Mouse (Mus musculus) CH12.LX (cell line): ENCODE results near the gene LTO1. TPM values are rescaled to one million over a fixed set of nuclear protein-coding genes. Genes with fewer than 3 reads are reported as not detected.

Experiments used
- DNase-seq: peaks from one replicate; pipeline ENCODE4 v3.0.0-alpha.2; 2013; ENCODE audit errors: extremely low read depth
- H3K27ac ChIP-seq: 2 replicates; pipeline ENCODE4 v1.5.1; 2012; ENCODE audit warnings: low read depth, mild to moderate bottlenecking, control low read depth, moderate library complexity; ENCODE audit not compliant: insufficient read depth
- H3K27me3 ChIP-seq: replicated peaks from 2 replicates; pipeline ENCODE3; 2012; ENCODE audit warnings: inconsistent platforms
- H3K36me3 ChIP-seq, 2 experiments: replicated peaks in 1 of 2; 2 replicates each; pipeline versions ENCODE3 to v1.6.1; 2012; ENCODE audit warnings: inconsistent platforms in 1 of 2, low read length in 1 of 2, mild to moderate bottlenecking in 1 of 2, mixed read lengths in 1 of 2, moderate library complexity in 1 of 2; ENCODE audit not compliant: control insufficient read depth in 1 of 2, insufficient read depth in 1 of 2
- H3K4me1 ChIP-seq, 2 experiments: 2 replicates each; pipeline ENCODE4 v1.6.1; 2012; ENCODE audit warnings: inconsistent platforms in 1 of 2, moderate library complexity in 1 of 2; ENCODE audit not compliant: insufficient read depth in 2 of 2, control insufficient read depth in 1 of 2
- H3K4me2 ChIP-seq: 2 replicates; pipeline ENCODE4 v1.6.1; 2012; ENCODE audit warnings: low read depth, mild to moderate bottlenecking, control low read depth; ENCODE audit not compliant: poor library complexity, insufficient read depth, severe bottlenecking
- H3K4me3 ChIP-seq, 3 experiments: fragments of 150-350 bp in 1 of 3; sonication (generic) in 1 of 3; replicated peaks in 1 of 3; 2 replicates each; pipeline versions ENCODE3 to v1.5.1; 2011 to 2012; ENCODE audit warnings: low read depth in 2 of 3, low read length in 2 of 3, mild to moderate bottlenecking in 2 of 3, moderate library complexity in 2 of 3, control low read depth in 1 of 3, improper control_type of control experiment in 1 of 3, inconsistent platforms in 1 of 3, mixed read lengths in 1 of 3; ENCODE audit not compliant: poor library complexity in 1 of 3
- H3K79me2 ChIP-seq: replicated peaks from 2 replicates; pipeline ENCODE4 v1.6.1; 2012; ENCODE audit warnings: mild to moderate bottlenecking, moderate library complexity; ENCODE audit not compliant: control insufficient read depth, poor library complexity, insufficient read depth, severe bottlenecking; ENCODE audit errors: extremely low read depth
- H3K9ac ChIP-seq: 2 replicates; pipeline ENCODE4 v1.6.1; 2012; ENCODE audit warnings: low read depth, mild to moderate bottlenecking, control low read depth, moderate library complexity; ENCODE audit not compliant: insufficient read depth
- H3K9me3 ChIP-seq: replicated peaks from 2 replicates; pipeline ENCODE3; 2012; ENCODE audit warnings: low read length, inconsistent platforms, mixed read lengths
- CHD1 ChIP-seq: IDR thresholded peaks from 2 replicates; pipeline ENCODE4 v1.6.1; 2012; ENCODE audit warnings: low read depth, low read length, improper control_type of control experiment, inconsistent platforms
- E2F4 ChIP-seq: IDR thresholded peaks from 2 replicates; pipeline ENCODE4 v1.6.1; 2011; ENCODE audit warnings: low read depth, low read length, improper control_type of control experiment; ENCODE audit not compliant: insufficient replicate concordance
- EP300 ChIP-seq: IDR thresholded peaks from 2 replicates; pipeline ENCODE4 v1.6.1; 2011; ENCODE audit warnings: low read length, improper control_type of control experiment
- ETS1 ChIP-seq: conservative IDR thresholded peaks from 2 replicates; pipeline ENCODE4 v1.6.1; 2012; ENCODE audit warnings: low read depth, mild to moderate bottlenecking, inconsistent platforms, low read length, improper control_type of control experiment, moderate library complexity
- JUN ChIP-seq: IDR thresholded peaks from 2 replicates; pipeline ENCODE4 v1.6.1; 2011; ENCODE audit warnings: low read depth, mild to moderate bottlenecking, low read length, improper control_type of control experiment, moderate library complexity; ENCODE audit not compliant: insufficient read depth
- MAFK ChIP-seq: IDR thresholded peaks from 2 replicates; pipeline ENCODE4 v1.6.1; 2011; ENCODE audit warnings: low read length, improper control_type of control experiment; ENCODE audit not compliant: insufficient replicate concordance
- MAX ChIP-seq: IDR thresholded peaks from 2 replicates; pipeline ENCODE4 v1.6.1; 2011; ENCODE audit warnings: low read length, improper control_type of control experiment
- MEF2A ChIP-seq: IDR thresholded peaks from 2 replicates; pipeline ENCODE4 v1.6.1; 2014; ENCODE audit warnings: low read depth, mild to moderate bottlenecking, inconsistent platforms, low read length, improper control_type of control experiment, borderline replicate concordance
- MYC ChIP-seq: IDR thresholded peaks from 2 replicates; pipeline ENCODE4 v1.6.1; 2011; ENCODE audit warnings: low read depth, mild to moderate bottlenecking, improper control_type of control experiment, low read length
- NELFE ChIP-seq: IDR thresholded peaks from 2 replicates; pipeline ENCODE4 v1.6.1; 2011; ENCODE audit warnings: low read depth, low read length, improper control_type of control experiment
- RAD21 ChIP-seq: IDR thresholded peaks from 2 replicates; pipeline ENCODE4 v1.6.1; 2011; ENCODE audit warnings: low read depth, mild to moderate bottlenecking, low read length, improper control_type of control experiment, moderate library complexity
- TCF12 ChIP-seq: IDR thresholded peaks from 2 replicates; pipeline ENCODE4 v1.6.1; 2014; ENCODE audit warnings: low read depth, mild to moderate bottlenecking, inconsistent platforms, low read length, improper control_type of control experiment
- USF1 ChIP-seq: IDR thresholded peaks from 2 replicates; pipeline ENCODE4 v1.6.1; 2014; ENCODE audit warnings: low read depth, mild to moderate bottlenecking, inconsistent platforms, low read length, improper control_type of control experiment
- USF2 ChIP-seq: conservative IDR thresholded peaks from 2 replicates; pipeline ENCODE4 v1.6.1; 2011; ENCODE audit warnings: low read depth, low read length, improper control_type of control experiment
- ZC3H11A ChIP-seq: IDR thresholded peaks from 2 replicates; pipeline ENCODE4 v1.6.1; 2012; ENCODE audit warnings: low read depth, mild to moderate bottlenecking, inconsistent platforms, low read length, improper control_type of control experiment
- ZMIZ1 ChIP-seq: IDR thresholded peaks from 2 replicates; pipeline ENCODE4 v1.6.1; 2012; ENCODE audit warnings: low read depth, mild to moderate bottlenecking, inconsistent platforms, low read length, improper control_type of control experiment
- dilution Hi-C: fragments of 300-500 bp; cut with MboI; formaldehyde crosslinking; loops from 2 replicates; pipeline ENCODE4 v1.14.3; 2020; ENCODE audit warnings: low sequenced_read_pairs; ENCODE audit not compliant: extremely low pct_unique_long_range_greater_than_20kb, extremely low pct_ligation_motif_present
- in situ Hi-C: fragments of 300-500 bp; cut with MboI; formaldehyde crosslinking; loops from 3 replicates; pipeline ENCODE4 v1.14.3; 2019; ENCODE audit warnings: low sequenced_read_pairs, low pct_ligation_motif_present, low pct_unique_long_range_greater_than_20kb, mixed read lengths
- polyA plus RNA-seq: library from polyadenylated mRNA; unstranded; fragments of >175 nt; gene quantifications from 2 replicates; pipeline ENCODE4 v1.2.1, GENCODE M21; 2012; ENCODE audit warnings: low read depth; ENCODE audit not compliant: insufficient read length
- total RNA-seq, 2 experiments: library from RNA; depleted of rRNA; stranded (reverse); fragments of 300-350 nt in 1 of 2; fragments of >200 nt in 1 of 2; gene quantifications; 2 replicates each; pipeline ENCODE4 v1.2.3; 2012 to 2014

LTO1 gene
- total and polyA plus RNA-seq, 3 experiments: 4.0 to 10.7 (median 8.5) TPM

GRCm38 (mm10) chr7:144932389-144932937 is 17.6 kb downstream of the LTO1 start:
- no peak for TF ChIP-seq USF1
- TF ChIP-seq EP300: no peak
- TF ChIP-seq MAFK: no peak
- no peak for TF ChIP-seq E2F4
- TF ChIP-seq ETS1: no peak
- TF ChIP-seq MEF2A: no peak
- TF ChIP-seq JUN: no peak
- no peaks in the 10 kb centered on the region for H3K9me3 ChIP-seq
- no peaks in the 10 kb centered on the region for H3K79me2 ChIP-seq
- no peak overlapping the region for H3K27ac ChIP-seq
- in situ Hi-C loops (no loop called here), dilution Hi-C loops (no loop called here)
- no peak overlapping the region for H3K4me3 ChIP-seq
- H3K4me1 ChIP-seq: peaks cover 2 to 14% of the 10 kb centered on the region in 2 experiments; a peak in 3 of 4 replicates
- peaks cover 21% of the 10 kb centered on the region for H3K27me3 ChIP-seq
- H3K36me3 ChIP-seq: peaks cover 0 to 27% of the 10 kb centered on the region in 2 experiments
- H3K9ac ChIP-seq: no peak overlapping the region
- DNase-seq: no peak
- H3K4me2 ChIP-seq: no peak overlapping the region

- H3K36me3 ChIP-seq: peaks cover 0 to 19% of the 10 kb centered on the region in 2 experiments
- dilution Hi-C loops (no loop called here), in situ Hi-C loops (no loop called here)
Measured at GRCm38 (mm10) chr7:144933336-144933735, 18.4 kb downstream of the LTO1 start.

GRCm38 (mm10) chr7:144933796-144934195 is 18.9 kb downstream of the LTO1 start:
- H3K27ac ChIP-seq: no peak overlapping the region
- H3K4me2 ChIP-seq: no peak overlapping the region
- dilution Hi-C loops: no loop called here
- H3K9ac ChIP-seq: no peak overlapping the region
- H3K9me3 ChIP-seq: no peaks in the 10 kb centered on the region
- H3K4me3 ChIP-seq: no peak overlapping the region
- TF ChIP-seq MAX (no peak), RAD21 (no peak), ZMIZ1 (no peak)
- TF ChIP-seq, all 38 proteins: peak for 0
- in situ Hi-C loops: no loop called here
- Histone ChIP-seq H3K79me2 (no peaks in the 10 kb centered on the region), H3K27me3 (peaks cover 33% of the 10 kb centered on the region), H3K4me1 (peaks cover 2 to 19% of the 10 kb centered on the region in 2 experiments; a peak in 3 of 4 replicates), H3K36me3 (peaks cover 0 to 15% of the 10 kb centered on the region in 2 experiments)
- no peak for DNase-seq

More at GRCm38 (mm10) chr7:144933336-144933735, 18.4 kb downstream of the LTO1 start:
- Histone ChIP-seq H3K9ac (no peak overlapping the region), H3K4me1 (peaks cover 2 to 19% of the 10 kb centered on the region in 2 experiments; a peak in 3 of 4 replicates), H3K4me2 (no peak overlapping the region), H3K9me3 (no peaks in the 10 kb centered on the region), H3K79me2 (no peaks in the 10 kb centered on the region), H3K27me3 (peaks cover 28% of the 10 kb centered on the region)
- no peak for DNase-seq
- TF ChIP-seq MYC (no peak), CHD1 (no peak), USF2 (no peak), EP300 (no peak), MAX (no peak), TCF12 (no peak), NELFE (no peak), MAFK (no peak), ZC3H11A (no peak)
- TF ChIP-seq, all 38 proteins: peak for 0
- H3K27ac ChIP-seq: no peak overlapping the region
- H3K4me3 ChIP-seq: no peak overlapping the region
